Mouse (Mus musculus): ENCODE results near the gene Tmem211.

Gene Tmem211

DNA sequence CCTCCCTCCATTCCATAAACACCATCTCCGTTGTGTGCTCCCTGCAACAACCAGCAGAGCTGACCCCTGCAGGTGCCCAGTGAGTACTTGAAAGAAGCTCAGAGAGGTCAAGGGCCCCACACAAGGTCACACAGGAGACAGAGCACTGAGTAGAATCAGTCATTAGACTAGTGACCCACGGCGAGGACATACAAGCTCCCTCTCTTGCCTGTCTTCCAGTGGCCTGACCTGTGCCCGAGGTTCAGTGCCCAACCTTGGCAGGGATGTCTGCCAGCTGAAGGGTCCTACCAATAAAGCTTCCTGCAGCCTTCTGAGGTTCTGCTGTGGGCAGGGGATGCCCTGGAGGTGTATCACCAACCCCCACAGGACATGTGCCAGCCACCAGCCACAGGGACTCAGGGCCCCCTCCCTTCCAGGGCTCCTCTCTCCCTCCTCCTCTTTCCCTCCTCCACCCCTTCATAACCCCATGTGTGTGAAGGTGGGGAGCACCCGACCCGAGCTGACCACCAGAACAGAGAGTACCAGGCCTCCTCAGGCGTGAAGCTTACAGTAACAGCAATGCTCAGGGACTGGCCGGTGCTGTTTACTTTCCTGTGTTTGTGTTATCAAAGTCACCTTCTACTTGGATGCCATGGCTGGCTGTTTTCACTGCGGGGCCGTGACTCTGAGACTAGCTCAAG, 14.4 kb upstream of the Tmem211 start:
- no peak for DNase-seq (ENCODE audit: low read depth, low spot score)

DNA sequence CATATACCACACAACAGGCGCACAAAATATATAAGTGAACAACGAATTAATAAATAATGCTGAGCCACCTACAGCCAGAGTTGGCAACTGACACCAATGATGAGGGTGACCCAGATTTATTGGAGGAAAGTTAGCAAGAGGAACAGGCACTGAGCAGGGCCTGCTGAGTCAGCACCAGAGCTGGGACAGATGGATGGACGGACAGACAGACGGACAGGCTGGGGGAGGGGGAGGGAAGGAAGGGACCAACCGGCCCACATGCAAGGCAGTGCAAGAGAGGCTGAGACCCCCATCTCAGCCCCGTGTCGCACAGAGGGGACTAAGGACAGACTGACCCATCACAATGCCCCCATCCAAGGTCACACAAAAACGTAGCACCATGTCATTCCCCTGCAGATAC, 12.7 kb upstream of the Tmem211 start:
- no peak for DNase-seq (ENCODE audit: low read depth, low spot score)

DNA sequence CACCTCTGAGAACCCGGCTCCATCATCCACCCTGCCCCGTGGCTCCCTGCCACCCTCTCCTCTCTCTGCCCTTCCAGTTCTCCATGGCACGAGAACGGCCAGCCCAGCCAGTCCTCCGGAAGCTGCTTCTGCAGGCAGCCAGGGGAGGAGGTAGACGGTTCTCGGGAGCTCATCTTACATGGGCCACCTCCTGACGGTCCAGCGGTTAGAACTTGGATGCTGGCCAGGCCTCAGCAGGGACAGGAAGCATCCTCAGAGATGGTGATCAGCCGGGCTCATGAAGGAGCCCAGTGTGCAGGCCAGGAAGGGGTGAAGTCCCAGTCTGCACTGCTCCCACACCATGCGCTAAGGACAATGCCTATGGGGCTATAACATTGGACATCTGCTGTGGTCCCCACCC, 12.3 kb upstream of the Tmem211 start:
- no peak for DNase-seq (ENCODE audit: low read depth, low spot score)

DNA sequence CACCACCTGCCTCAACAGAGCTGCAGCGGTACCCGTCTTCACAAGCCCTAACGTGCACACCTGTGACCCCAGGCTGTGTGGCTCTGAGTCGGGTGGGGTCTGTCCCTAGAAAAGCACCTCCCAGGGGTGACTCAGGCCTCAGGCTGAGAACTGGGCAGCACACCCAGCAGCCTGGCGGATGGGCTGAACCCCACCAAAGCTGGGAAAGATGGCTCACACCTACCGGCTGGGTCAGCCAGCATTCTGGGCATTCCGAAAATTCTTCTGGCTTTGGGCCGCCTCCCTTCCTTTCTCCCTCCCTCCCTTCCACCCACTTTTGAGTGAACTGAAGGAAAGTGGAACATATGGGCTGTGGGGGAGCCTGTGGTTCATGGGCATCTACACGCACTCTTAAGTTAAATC, 11.1 kb upstream of the Tmem211 start:
- no peak for DNase-seq (ENCODE audit: low read depth, low spot score)

DNA sequence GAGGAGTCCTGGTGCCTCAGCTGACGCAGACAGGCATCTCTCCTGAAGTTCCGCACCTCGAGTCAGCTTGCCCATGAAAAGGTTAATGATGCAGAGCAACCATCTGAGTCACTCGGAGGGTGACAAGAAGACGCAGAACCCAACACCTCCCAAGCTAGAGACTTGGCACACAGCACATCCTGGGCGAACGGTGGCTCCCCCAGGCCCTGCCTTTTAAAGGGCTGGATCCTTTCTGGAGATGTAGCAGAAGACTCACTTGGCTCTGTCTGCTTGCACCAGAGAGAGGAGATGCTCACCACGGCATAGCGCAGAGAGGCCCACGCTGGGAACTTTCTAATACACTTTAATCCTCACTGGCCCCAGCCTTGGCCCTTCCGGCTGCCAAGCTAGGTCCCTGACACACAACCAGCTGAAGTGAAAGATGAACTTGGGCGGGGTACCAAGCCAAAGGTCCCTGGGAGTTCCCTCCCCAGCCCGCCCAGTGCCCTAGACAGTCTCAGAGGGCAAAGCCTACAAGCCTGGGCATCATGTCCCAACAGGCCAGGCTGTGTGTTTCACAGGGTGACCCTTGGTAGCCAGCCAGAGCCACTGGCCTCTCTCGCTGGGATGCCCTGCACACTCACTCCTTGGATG, 10.3 kb upstream of the Tmem211 start:
- DNase-seq (ENCODE audit: low read depth, low spot score): no peak

DNA sequence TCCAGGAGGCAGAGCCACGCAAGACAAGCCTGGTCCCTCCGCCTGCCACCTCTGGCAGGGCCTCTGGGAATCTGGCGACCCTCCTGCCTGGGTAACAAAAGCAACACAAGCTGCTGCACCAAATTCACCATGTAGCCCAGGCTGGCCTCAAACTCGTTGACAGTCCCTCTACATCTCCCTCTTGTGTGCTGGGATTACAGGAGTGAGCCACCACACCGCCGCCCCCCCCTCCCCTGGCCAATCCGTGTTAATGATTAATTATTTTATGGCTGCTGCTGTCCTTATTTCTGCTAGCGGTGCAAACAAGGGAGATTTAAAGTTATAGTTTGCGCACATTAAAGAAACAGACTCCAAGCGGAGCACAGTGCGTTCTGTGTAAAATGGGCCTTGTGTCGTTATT, 9.6 kb upstream of the Tmem211 start:
- DNase-seq (ENCODE audit: low read depth, low spot score): no peak

DNA sequence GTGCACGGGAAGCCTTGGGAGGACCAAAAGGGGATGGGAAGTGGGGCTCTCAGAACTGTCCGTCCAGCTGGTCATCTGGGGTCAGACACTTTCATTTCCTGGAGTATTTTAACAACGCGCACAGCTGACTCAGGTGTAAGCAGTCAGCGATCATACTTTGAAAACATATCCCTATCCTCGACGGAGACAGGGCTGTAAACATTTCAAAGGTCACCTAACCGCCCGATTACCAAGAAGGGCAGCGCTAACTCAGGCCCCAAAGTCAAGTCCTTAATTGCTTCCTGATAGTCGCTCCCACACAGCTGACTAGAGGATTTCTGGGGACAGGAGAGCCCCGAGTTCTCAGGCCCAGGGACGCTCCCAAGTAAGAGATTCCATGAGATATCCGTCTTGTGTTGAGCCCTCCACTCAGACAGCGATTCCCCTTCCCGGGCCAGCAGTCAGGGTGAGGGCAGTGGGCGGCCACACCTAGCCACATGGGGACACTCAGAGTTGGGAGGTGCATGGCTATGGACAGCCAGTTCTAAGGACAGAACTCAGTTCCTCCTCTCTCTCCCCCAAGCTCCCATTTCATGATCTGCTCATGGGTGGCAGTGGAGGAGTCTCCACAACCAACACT, 8.0 kb upstream of the Tmem211 start:
- no peak for DNase-seq (ENCODE audit: low read depth, low spot score)

DNA sequence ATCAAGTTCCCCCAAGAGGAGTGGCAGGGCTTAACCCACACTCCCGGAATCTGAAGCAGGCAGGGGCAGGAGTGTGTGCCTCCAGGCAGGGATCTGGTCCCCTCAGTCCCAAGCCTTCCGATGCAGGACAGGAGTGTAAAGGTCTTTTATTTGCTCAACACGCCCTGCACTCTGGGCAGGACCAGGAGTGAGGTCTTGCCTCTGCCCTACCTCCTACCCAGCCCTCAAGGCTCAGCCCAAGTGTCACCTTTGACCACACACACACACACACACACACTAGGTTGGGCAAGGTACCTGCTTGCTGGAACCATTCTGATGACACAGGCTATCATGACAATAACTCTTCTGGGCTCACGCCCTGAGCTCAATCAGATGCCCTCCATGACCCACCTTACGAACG, 7.3 kb upstream of the Tmem211 start:
- DNase-seq (ENCODE audit: low read depth, low spot score): no peak

DNA sequence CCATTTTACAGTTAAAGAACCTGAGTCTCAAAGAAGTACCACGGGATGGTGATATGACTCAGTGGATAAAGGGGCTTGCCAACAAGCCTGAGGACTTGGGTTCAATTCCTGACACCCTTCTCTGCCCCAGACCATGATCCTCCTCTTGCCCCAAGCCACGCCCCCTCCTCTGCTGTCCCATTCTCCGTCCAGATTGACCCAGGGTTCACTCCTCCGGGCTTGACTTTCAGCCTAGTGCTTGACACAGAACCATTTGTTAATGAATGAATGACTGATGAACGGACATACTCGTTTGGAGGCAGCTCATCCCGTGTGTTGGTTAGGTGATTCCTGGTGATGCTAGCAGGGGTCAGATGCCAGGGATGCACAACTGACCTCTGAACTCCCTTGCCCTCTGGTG, 6.8 kb upstream of the Tmem211 start:
- DNase-seq (ENCODE audit: low read depth, low spot score): no peak

DNA sequence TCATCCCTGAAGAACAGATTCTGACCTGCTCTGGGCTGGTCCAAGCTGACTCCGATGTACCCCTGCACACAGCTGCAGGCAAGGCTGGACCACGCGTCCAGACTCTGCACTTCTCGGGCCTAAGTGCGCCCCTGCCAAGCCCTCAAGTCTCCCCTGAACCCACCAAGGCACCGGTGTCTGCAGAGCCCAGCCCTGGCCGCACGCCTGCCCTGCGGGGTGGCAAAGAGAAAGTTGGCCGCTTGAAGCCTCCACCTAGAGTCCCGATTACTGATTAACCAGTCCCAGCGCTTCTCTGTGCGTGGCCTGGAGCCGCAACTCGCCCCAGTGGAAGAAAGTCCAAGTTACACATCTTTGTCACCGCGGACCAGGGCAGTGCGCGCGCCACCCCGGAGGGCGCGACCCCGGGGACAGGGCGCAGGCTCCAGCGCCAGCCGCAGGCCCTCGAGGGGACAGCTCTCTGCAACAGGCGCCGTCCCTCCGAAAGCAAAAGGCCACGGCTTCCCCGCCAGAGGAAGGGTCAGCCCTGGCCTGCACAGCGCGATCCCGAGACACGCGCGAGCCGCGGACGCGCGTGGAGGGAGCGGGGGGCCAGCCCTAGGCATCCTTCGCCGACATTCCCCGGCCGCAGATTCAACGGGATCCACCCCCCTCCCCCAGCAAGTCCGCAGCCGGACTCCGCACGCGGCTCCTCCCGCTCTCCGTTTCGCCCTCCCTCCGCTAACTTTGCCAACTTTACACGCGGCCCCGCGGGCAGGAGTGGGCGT, 6.1 kb upstream of the Tmem211 start:
- no peak for DNase-seq (ENCODE audit: low read depth, low spot score)

DNA sequence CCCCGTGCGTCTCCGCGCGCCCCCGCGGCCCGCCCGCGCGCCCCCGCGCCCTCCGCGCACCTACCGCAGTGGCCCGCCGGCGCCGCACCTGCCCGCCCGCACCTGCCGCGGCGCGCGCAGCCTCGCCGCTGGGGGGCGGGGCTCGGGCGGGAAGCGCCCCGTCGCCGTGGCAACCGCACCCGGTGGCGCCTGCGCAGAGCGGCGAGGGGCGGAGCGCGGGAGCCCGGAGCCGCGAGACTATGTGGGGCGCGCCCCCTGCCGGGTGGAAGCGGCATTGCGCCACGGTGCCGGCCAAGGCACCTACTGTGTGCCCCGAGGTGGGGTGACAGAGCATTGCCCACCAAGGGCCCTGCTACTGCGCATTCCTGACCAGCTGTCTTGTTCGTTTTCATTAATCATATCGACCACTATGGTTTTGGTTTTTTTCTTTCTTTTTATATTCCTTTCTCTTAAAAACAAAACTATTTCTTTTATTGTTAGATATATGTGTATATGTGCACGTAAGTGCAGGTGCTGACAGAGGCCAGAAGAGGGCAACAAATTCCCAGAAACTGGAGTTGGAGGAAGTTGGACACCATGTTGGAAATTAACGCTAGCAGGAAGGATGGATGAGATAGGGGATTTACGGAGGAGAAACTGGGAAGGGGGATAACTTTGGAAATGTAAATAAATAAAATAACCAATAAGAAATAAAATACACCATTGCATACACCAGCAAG, 5.4 kb upstream of the Tmem211 start, which contains the start of gene 2900026A02Rik:
Gene 2900026A02Rik, minus strand, starts transcription at position 90 of the 719 bp plus-strand sequence.
- no peak for DNase-seq (ENCODE audit: low read depth, low spot score)

DNA sequence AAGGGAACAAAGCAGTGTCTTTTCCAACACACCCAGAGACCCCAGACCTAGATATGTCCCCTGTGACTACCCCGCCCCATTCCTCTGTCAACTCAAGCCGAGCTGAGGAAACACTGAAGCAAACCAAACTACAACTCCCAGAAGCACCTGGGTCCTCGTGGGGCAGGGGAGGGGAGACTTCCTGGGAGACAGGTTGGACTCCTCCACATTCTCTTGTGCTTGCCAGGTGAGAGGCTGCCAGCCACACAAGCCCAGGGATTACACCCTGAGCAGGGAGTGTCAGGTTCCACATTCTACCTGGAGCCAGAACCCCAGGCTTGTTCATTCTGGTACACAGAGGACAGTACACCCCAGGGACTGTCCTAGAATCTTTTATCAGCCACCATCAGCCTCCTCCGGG, 2.8 kb upstream of the Tmem211 start:
- no peak for DNase-seq (ENCODE audit: low read depth, low spot score)

DNA sequence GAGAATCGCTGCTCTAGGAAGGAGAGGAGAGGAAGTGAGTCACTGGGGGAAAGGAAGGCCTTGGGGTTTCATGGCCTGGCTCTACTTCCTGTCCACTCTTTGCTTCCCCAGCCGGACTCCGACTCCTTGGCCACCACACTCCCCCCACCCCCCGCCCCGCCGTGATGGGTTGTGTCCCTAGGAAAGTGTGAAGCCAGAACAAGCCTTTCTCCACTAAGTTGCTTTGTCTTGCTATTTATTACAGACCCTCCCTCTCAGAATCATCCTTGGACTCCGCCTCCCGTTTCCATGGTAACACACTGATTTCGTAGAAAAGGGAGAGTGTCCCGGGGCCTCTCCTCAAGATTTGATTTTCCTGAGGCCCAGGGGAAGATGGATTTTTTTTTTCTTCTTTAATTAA, 1.4 kb upstream of the Tmem211 start:
- DNase-seq (ENCODE audit: low read depth, low spot score): no peak

DNA sequence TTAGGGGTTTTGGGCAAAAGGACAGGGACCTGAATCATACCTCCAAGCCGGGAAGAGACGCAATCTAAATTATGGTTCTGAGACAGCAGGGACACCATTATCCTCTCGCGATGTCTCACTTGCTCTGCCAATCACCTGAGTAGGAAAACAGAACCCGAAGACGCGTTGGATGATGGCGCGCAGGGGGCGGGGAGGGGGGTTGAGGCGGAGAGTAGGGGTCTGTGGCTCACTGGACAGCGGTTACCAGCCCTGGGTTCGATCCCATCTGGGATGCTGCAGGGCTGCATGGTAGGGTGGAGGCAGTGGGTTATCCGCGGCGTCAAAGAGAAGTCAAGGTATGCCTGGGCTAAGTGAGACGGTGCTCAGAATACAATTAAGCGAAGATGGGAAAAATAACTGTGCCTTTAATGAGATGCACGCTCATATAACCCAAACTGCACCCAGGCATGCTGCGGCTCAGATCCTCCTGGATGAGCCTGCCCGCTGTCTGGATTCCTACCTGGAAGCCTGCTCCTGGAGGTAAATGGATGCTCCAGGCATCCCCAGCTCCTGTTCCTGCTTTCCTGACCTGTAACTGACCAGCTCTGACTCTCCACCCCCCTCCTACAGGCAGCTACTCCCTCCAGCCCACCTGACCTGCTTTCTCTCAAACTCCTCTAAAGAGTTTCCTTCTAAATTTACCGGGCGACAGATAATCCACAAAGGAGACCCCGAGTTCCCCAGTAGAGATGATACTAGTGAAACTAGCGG, 848 bp upstream of the Tmem211 start:
- DNase-seq (ENCODE audit: low read depth, low spot score): no peak

DNA sequence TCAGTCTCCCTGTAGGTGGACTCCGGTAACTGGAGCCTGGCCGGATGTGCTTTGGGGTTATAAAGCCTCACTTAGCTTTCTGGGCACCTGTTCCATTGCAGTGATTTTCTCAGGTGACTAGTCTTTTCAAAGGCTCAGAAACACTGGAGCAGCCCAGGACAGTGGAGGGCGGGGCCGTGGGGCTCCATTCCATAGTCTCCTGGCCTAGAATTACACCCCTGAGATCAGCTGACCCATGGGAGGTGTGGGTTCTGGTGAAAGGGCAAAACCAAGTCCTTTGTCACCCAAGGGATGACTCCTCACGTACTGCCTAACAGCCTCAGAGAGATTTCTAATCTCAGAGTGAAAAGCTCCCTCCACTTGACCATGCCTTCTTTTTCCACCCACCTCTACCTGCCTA, 3.5 kb downstream of the Tmem211 start:
- no peak for DNase-seq (ENCODE audit: low read depth, low spot score)

DNA sequence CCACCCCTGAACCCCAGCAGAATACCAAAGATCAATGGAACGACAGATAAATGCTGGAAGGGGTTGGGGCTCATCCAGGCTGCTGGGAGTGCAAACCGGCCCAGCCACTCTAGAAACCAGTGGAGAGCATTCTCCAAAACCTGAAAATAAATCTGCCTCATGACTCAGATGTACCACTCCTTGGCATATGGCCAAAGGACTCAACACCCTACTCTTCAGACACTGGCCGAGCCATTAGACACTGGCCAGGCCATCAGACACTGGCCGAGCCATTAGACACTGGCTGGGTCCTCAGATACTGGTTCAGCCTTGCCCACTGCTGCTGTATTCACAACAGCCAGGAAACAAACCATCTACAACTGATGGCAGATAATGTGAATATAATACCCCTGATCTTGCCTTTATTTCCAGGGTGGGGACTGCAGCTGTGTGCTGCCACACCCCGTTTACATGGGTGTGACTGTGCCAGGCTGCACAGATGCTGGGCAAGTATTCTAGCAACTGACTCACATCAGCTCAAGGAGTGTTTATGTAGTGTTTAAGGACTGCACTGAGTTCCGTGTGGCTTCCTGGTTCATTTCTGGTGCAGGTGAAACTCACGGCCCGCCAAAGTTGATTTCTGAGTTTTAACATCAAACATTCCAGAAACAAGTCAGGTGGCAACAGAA, 22.7 kb downstream of the Tmem211 start:
- DNase-seq (ENCODE audit: low read depth, low spot score): no peak

DNA sequence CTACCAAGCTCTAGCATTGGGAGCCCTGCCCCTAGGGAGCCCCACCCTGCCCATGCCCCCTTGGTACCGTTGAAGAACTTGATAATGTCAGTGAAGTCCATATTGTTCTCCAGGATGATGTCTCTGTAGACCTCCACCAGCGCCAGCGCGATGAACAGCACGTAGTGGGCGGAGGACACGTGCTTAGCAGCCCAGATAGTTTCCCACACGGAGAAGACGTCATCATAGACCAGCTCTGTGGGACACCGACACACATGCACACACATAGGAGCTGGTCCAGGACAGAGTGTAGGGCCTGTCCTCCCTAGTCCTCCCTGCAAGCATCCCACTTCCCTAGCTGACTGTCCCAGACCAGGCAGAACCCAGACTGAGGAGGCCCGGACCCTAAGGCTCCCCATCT, 24.1 kb downstream of the Tmem211 start:
- DNase-seq (ENCODE audit: low read depth, low spot score): no peak

DNA sequence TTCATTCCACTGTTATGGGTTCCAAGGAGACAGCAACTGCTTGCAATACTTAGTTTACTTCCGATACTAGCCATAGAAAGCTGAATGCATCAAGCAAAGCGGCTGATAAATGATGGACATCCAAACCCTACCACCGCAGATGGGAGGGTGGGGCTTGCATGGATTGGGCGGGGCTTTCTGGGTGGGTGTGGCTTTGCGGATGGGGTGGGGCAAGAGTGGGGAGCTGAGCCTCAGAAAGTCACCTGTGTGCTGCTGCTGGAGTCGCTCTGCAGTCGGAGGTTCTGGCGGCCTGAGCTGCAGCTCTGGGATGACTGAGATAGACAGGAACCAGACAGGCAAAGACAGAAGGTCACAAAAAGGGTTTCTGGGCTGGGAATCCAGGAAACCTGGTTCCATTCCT, 38.9 kb downstream of the Tmem211 start:
- no peak for DNase-seq (ENCODE audit: low read depth, low spot score)

DNA sequence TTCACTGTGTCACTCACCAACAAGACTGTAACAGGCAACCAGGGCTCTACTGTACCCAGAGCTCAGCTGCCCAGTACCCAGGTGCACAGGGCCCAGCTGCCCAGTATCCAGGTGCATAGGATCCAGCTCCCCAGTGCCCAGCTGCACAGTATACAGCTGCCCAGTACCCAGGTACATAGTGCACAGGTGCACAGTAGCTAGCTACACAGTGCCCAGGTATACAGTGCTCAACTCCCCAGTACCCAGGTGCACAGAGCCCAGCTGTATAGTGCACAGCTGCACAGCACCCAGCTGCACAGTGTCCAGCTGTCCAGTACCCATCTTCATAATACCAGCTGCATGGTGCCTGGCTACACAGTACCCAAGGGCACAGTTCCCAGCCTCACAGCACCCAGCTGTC, 41.5 kb downstream of the Tmem211 start:
- DNase-seq (ENCODE audit: low read depth, low spot score): no peak

DNA sequence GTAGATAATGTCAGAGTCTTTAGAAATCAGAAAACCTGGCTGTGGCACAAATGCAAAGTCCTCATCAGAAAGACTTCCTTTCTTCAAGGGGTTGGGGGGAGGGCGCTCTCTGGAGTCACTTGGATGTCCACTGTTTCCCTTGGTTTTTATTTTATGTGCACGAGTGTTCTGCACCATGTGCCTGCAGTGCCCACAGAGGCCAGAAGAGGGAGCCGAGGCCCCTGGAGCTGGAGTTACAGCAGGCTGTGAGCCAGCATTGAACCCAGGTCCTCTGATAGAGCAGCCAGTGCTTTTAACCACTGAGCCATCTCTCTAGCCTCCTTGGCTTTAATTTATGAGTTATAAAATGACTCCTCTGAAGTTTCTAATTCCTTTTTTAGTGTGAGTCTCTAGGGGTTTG, 43.3 kb downstream of the Tmem211 start:
- no peak for DNase-seq (ENCODE audit: low read depth, low spot score)

All from CD4-positive helper T cell, adult 2 months (primary cell).